Mouse (Mus musculus) right cerebral cortex, adult 18-20 months (tissue): ENCODE measurements around the gene 4930564D02Rik.

Experiments
- DNase-seq: peaks from one replicate; pipeline ENCODE4 v3.0.0; 2022; ENCODE audit warnings: mixed read lengths

The 4930564D02Rik gene

GRCm38 (mm10) chr3:105058627-105059513 lies 7.8 kb upstream of the 4930564D02Rik start:
- peak; percentile 89 for DNase-seq

- DNase-seq = no peak
Observed at GRCm38 (mm10) chr3:105059911-105060310, 6.7 kb upstream of the 4930564D02Rik start.

- no peak for DNase-seq
Observed at GRCm38 (mm10) chr3:105060992-105061391, 5.7 kb upstream of the 4930564D02Rik start.

- no peak for DNase-seq
Observed at GRCm38 (mm10) chr3:105061496-105061895, 5.1 kb upstream of the 4930564D02Rik start.

- DNase-seq = no peak
Observed at GRCm38 (mm10) chr3:105061991-105062390, 4.7 kb upstream of the 4930564D02Rik start.

GRCm38 (mm10) chr3:105062676-105063075 lies 4.0 kb upstream of the 4930564D02Rik start:
- no peak for DNase-seq

GRCm38 (mm10) chr3:105070553-105070952 lies 3.9 kb downstream of the 4930564D02Rik start:
- DNase-seq = no peak

GRCm38 (mm10) chr3:105071251-105071650 lies 4.6 kb downstream of the 4930564D02Rik start:
- no peak for DNase-seq

- no peak for DNase-seq
Observed at GRCm38 (mm10) chr3:105072536-105072935, 5.9 kb downstream of the 4930564D02Rik start.

- DNase-seq = no peak
Observed at GRCm38 (mm10) chr3:105075796-105076195, 9.2 kb downstream of the 4930564D02Rik start.

- peak; percentile 81 for DNase-seq
Observed at GRCm38 (mm10) chr3:105078231-105078826, 11.7 kb downstream of the 4930564D02Rik start.

- DNase-seq = no peak
Observed at GRCm38 (mm10) chr3:105087344-105087743, 20.7 kb downstream of the 4930564D02Rik start.

GRCm38 (mm10) chr3:105088638-105089037 lies 22.0 kb downstream of the 4930564D02Rik start:
- DNase-seq = no peak

- DNase-seq = no peak
Observed at GRCm38 (mm10) chr3:105090147-105090546, 23.5 kb downstream of the 4930564D02Rik start.

- peak; percentile 56 for DNase-seq
Observed at GRCm38 (mm10) chr3:105090981-105091380, 24.3 kb downstream of the 4930564D02Rik start.

- no peak for DNase-seq
Observed at GRCm38 (mm10) chr3:105092721-105093505, 26.3 kb downstream of the 4930564D02Rik start.

GRCm38 (mm10) chr3:105094448-105094847 lies 27.8 kb downstream of the 4930564D02Rik start:
- DNase-seq = no peak

- DNase-seq = no peak
Observed at GRCm38 (mm10) chr3:105095026-105095425, 28.4 kb downstream of the 4930564D02Rik start.

- DNase-seq = no peak
Observed at GRCm38 (mm10) chr3:105097581-105097980, 30.9 kb downstream of the 4930564D02Rik start.

- DNase-seq = no peak
Observed at GRCm38 (mm10) chr3:105099526-105100269, 33.1 kb downstream of the 4930564D02Rik start.

- no peak for DNase-seq
Observed at GRCm38 (mm10) chr3:105100270-105100589, 33.6 kb downstream of the 4930564D02Rik start.

GRCm38 (mm10) chr3:105105827-105106226 lies 39.2 kb downstream of the 4930564D02Rik start:
- peak; percentile 15 for DNase-seq

GRCm38 (mm10) chr3:105113859-105114258 lies 47.2 kb downstream of the 4930564D02Rik start:
- no peak for DNase-seq
